Mouse (Mus musculus): Measurements from ENCODE around the gene Blvra.

The Blvra gene

DNA sequence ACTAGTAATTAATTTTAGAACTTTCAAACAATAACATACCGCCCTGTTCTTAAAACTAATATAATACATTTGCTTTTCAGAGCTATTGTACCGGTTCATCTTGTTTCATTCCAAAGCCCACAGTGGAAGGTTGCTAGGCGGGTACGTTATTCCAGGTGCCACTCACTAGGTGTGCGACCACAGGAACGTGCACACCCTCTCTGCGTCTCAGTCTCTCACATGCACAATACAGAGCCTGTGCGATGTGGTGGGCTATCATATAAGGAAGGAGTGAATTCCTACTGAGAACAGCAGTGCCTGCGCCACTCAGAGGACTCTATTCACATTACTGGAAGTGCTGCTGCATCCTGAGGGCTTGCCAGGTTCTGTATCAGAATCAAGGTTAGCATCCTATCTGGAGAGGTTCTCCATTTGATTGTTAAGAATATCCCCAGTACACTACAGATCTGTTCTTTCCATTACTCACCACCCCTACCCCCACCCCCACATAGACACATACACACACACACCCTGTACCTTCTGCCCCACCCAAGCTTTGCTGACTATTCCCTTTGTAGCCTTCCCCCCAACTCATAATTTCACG, 67.5 kb downstream of the Blvra start:
- no peak for DNase-seq (ENCODE audit: low read depth)

GRCm38 (mm10) chr2:127138449-127138848, 68.0 kb downstream of the Blvra start:
- no peak for DNase-seq (ENCODE audit: low read depth)

DNA sequence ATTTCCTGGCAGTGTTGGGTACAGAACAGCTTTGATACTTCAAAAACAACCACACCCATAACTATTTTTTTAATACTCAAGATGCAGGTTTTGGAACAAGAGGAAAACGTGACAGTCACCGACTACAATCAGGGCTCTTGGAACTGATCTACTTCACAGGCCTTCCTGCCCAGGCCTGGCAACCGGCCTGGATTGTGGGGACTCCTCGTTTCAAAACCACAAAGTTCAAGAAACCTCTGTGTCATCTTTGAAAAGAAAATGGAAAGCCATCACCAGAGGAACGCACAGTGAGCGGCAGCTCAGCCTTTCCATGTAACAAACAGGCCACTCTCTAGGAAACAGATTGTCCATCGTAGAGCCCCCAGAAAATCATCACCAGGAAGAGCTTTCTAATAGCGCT, 68.6 kb downstream of the Blvra start:
- DNase-seq (ENCODE audit: low read depth) = peak; percentile 89

GRCm38 (mm10) chr2:127139605-127140004, 69.1 kb downstream of the Blvra start:
- DNase-seq (ENCODE audit: low read depth) = no peak

DNA sequence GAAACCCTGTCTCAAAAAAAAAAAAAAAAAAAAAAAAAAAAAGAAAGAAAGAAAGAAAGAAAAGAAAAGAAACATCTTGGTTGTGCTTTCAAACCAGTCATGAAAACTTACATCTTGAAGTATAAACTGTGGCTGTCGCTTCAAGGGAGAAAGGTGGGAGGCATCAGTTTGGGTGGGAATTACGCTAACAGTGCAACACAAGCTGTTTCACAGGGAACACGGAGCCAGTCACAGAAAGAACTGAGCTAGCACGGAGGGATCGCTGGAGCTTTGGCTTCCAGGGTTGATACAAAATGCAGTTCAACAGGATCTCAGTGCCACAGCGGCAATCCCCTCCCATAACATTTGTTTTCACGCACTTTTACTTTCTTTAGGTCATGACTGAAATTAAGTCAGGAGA, 69.5 kb downstream of the Blvra start:
- DNase-seq (ENCODE audit: low read depth) = no peak

DNA sequence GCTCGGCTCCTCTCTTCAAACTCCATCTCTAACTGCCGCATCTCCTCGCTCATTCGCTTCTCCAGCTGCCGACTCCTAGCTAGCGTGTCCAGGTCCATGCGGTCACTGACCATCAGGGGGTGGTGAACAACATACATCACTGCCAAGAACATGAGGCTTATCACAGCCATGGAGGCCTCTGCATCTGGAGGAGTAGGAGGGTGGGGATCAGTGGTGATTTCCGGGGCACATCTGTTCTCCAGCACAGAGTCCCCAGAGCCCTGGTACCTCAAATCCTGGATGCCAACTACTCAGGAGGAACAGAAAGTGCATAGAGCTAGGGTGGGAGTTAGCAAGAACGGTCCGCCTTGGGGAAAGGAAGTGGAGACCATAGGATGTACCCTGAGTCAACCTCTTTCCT, 71.6 kb downstream of the Blvra start:
- no peak for DNase-seq (ENCODE audit: low read depth)

GRCm38 (mm10) chr2:127142577-127143157, 72.2 kb downstream of the Blvra start:
- DNase-seq (ENCODE audit: low read depth) = peak; percentile 72

DNA sequence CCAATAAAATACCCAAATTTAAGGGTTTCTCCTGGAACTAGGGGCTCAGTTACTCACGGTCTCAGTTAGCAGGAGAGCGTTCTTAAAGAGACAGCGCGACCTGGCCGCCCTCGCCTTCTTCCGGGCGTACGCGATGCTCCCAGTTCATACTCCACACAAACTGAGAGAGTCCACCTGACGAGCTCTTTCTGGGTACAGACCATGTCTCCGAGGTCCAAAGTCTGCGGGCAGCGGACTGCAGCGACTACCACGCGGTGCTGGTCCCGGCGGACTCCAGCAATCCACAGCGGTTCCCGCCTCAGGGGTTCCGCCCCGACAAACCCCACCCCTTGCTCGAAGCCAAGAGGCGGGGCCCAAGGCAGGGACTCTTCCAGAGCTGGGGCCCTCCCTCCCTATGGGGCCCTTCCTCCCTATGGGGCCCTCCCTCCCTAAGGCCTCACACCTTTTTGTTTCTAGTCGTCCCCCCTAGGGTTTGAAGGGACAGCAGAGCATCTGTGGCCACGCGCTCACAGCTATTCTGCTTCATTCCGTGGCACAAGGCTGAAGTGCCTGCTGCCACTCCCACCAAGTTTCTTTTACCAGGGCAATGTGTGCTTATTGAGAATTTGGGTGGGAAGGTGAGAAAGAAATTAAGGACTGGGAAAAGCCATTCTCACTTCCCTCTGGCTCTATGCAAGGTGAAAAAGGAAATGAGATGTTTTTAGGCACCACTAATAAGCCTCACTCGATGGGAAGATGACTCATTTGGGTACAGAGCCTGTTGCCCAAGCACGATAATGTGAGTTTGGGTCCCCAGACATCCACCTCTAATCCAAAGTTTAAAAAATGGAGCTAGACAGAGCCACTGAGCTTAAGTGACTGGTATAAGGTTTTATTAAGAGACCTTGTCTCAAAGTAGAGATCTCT, 72.9 kb downstream of the Blvra start, which contains the start of gene Itpripl1:
Gene Itpripl1, minus strand, starts transcription at position 285 of the 906 bp plus-strand sequence.
- peak; percentile 78 for DNase-seq (ENCODE audit: low read depth)

DNA sequence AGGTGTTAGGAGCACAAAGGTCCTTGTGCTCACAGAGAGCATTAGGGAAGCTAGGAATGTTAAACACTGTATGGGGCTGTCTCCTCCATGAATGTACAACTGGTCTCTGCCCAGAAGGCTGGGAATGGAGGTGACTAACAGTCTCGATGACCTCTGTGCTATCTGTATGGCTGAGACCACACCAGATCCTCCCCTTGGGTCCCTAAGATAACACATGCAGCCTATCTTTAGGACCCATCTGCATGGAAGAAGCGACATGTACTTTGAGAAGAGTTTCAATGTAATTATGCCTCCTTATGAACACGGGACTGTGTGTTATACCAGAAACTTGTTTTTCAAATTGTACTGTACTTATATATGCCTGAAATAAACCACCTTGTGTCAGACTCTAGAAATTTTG, 75.2 kb downstream of the Blvra start:
- no peak for DNase-seq (ENCODE audit: low read depth)

Data from 416B (cell line).